Mouse (Mus musculus) gastrocnemius, postnatal 36 days (tissue): ENCODE results near the gene Parm1. TPM values are rescaled to one million over a fixed set of nuclear protein-coding genes. Genes with fewer than 3 reads are reported as not detected.

Source experiments
- DNase-seq, 2 experiments: peaks; one replicate each; pipeline ENCODE4 v3.0.0; 2022
- intact Hi-C: fragments of 180-260 bp; cut with DNase I; formaldehyde crosslinking; loops from one replicate; pipeline ENCODE4 v1.15.1; 2025
- total RNA-seq, 2 experiments: library from RNA; stranded (reverse); gene quantifications; 2 replicates each; pipeline ENCODE4 v1.2.3; 2021

Parm1 gene
- total RNA-seq, 2 experiments from 2014 or later = 15.9 to 22.4 TPM

DNA sequence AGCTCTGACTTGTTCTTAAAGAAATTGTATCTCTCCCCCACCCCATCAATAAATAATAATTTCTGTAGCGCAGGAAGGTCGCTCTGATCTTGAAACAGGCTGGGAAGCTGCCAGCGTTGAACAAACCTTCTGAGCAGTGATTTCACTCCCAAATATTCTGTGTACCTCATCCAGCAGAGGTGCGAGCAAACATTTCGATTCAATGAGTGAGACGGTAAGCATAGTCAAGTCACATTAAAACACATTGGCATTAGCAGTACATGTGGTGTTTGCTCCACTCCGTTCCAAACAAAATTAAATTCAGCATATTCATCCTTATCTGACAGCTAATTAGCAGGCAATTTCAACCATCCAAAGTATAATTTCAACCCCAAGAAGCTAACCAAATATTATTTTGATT, 109.4 kb downstream of the Parm1 start:
- DNase-seq = no peak
- intact Hi-C loops = no loop called here

GRCm38 (mm10) chr5:91629472-91629871, 112.1 kb downstream of the Parm1 start:
- peak in 1 of 2 experiments; percentile 6 for DNase-seq
- intact Hi-C loops = no loop called here

- intact Hi-C loops = no loop called here
- DNase-seq = no peak
These were observed 133.9 kb downstream of the Parm1 start for GRCm38 (mm10) chr5:91651330-91651729.

GRCm38 (mm10) chr5:91653061-91653915, 135.9 kb downstream of the Parm1 start:
- intact Hi-C loops = no loop called here
- no peak for DNase-seq

GRCm38 (mm10) chr5:91654331-91655048, 137.1 kb downstream of the Parm1 start:
- intact Hi-C loops = no loop called here

DNA sequence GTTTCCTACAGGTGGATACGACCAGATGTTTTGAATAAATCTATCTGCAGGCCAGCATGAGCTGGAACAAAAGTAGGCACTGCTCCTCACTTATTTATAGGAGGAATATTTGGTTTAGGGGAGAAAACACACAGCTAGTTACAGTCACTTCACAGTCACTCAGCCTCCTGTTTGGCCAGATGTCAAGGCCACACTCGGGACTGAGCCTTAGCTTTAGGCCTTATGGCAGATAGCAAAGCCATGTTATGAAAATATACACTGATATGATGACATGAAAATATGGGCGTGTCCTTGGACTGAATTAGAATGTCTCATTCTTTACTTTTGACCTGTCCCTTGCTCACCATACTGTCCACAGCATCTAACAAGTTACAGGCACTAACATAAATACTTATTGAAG, 137.8 kb downstream of the Parm1 start:
- no peak for DNase-seq
- intact Hi-C loops = no loop called here

More at GRCm38 (mm10) chr5:91654331-91655048, 137.1 kb downstream of the Parm1 start:
- DNase-seq = no peak

DNA sequence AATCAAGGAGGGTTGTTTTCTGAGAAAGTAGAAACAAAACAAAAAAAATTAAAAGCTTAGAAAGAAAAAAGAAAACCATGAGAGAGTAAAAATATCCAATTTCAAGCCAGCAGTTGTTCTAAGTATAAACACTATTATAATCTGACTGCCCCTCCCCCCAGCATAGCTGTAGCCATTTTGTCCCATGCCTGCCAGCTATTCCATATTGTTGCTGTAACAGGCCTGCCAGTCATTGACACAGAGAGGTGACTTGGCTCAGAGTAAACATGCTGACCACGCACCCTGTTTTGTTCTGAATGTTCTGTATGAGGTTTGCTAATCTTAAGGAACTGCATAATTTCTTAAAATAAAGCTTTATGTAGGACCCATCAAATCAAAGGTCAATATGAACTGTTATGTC, 145.3 kb downstream of the Parm1 start:
- DNase-seq = no peak
- intact Hi-C loops = no loop called here

- intact Hi-C loops = no loop called here
- no peak for DNase-seq
These were observed 149.7 kb downstream of the Parm1 start for GRCm38 (mm10) chr5:91667127-91667526.

- DNase-seq = no peak
- intact Hi-C loops = no loop called here
These were observed 151.8 kb downstream of the Parm1 start for GRCm38 (mm10) chr5:91669235-91669634.

Other genes starting within 250 kb of the Parm1 start
- gene Btc, start 114.6 kb upstream of the Parm1 start, total RNA-seq = under 1 TPM; 0.17 to 0.74 TPM